Mouse (Mus musculus) duodenum, adult 2 months (tissue): ENCODE measurements around the gene 2610507B11Rik. TPM values are rescaled to one million over a fixed set of nuclear protein-coding genes. Genes with fewer than 3 reads are reported as not detected.

Source experiments
- polyA plus RNA-seq: library from polyadenylated mRNA; depleted of rRNA; stranded (reverse); fragments of >200 nt; gene quantifications from 2 replicates; pipeline ENCODE4 v1.2.3, GENCODE M21; 2012; ENCODE audit warnings: low replicate concordance; rRNA removed

2610507B11Rik gene
- polyA plus RNA-seq: 62.4 and 65.4 TPM in 2 replicates

GRCm38 (mm10) chr11:78261380-78262352 lies at the start of gene 2610507B11Rik:
Gene 2610507B11Rik (plus strand): TSS chr11:78261752.

GRCm38 (mm10) chr11:78245627-78246317 lies 15.8 kb upstream of the 2610507B11Rik start, which contains the start of the genes Sdf2 and Supt6:
Gene Sdf2 (plus strand): TSS chr11:78245746.
Gene Supt6 (minus strand): TSS chr11:78245987.

GRCm38 (mm10) chr11:78290654-78291053 lies 29.1 kb downstream of the 2610507B11Rik start, which contains the start of gene BC030499:
Gene BC030499 (plus strand): TSS chr11:78290841.

GRCm38 (mm10) chr11:78301357-78302084 lies 40.0 kb downstream of the 2610507B11Rik start, which contains the start of gene Spag5:
Gene Spag5 (plus strand): TSS chr11:78301529.

GRCm38 (mm10) chr11:78322860-78323259 lies 61.3 kb downstream of the 2610507B11Rik start, which contains the start of gene Aldoc:
Gene Aldoc (plus strand): TSS chr11:78322968.

GRCm38 (mm10) chr11:78327634-78328511 lies 66.3 kb downstream of the 2610507B11Rik start, which contains the start of gene Pigs:
Gene Pigs (plus strand): TSS chr11:78328415.

Other genes with a start within 250 kb of the 2610507B11Rik start
- gene Dhrs13, start 229.5 kb upstream of the 2610507B11Rik start, polyA plus RNA-seq: 3.5 and 5.1 TPM in 2 replicates
- 18.4 and 20.2 TPM in 2 replicates for gene Flot2, start 223.8 kb upstream of the 2610507B11Rik start, polyA plus RNA-seq
- 18.0 and 20.9 TPM in 2 replicates for gene Eral1, start 181.4 kb upstream of the 2610507B11Rik start, polyA plus RNA-seq
- gene Fam222b, start 167.1 kb upstream of the 2610507B11Rik start, polyA plus RNA-seq: 16.0 and 18.4 TPM in 2 replicates
- gene Traf4, start 96.2 kb upstream of the 2610507B11Rik start, polyA plus RNA-seq: 110 and 140 TPM in 2 replicates
- gene Nek8, start 85.1 kb upstream of the 2610507B11Rik start, polyA plus RNA-seq: 4.4 and 8.1 TPM in 2 replicates
- 13.9 and 16.6 TPM in 2 replicates for gene Tlcd1, start 85.0 kb upstream of the 2610507B11Rik start, polyA plus RNA-seq
- gene Rpl23a, start 78.2 kb upstream of the 2610507B11Rik start, polyA plus RNA-seq: 21.1 and 31.3 TPM in 2 replicates
- gene Rab34, start 73.3 kb upstream of the 2610507B11Rik start, polyA plus RNA-seq: 16.4 and 23.3 TPM in 2 replicates
- 0.08 TPM in 1 of 2 replicates, not detected in the other for gene Proca1, start 68.4 kb upstream of the 2610507B11Rik start, polyA plus RNA-seq
- 59.0 and 80.1 TPM in 2 replicates for gene Sdf2, start 16.0 kb upstream of the 2610507B11Rik start, polyA plus RNA-seq
- gene Supt6, start 15.8 kb upstream of the 2610507B11Rik start, polyA plus RNA-seq: 26.9 and 28.7 TPM in 2 replicates
- gene BC030499, start 29.1 kb downstream of the 2610507B11Rik start, polyA plus RNA-seq: 0.12 and 0.16 TPM in 2 replicates
- gene Spag5, start 39.8 kb downstream of the 2610507B11Rik start, polyA plus RNA-seq: 7.9 and 16.4 TPM in 2 replicates
- gene Aldoc, start 61.2 kb downstream of the 2610507B11Rik start, polyA plus RNA-seq: 13.5 and 30.0 TPM in 2 replicates
- gene Pigs, start 66.7 kb downstream of the 2610507B11Rik start, polyA plus RNA-seq: 90.6 and 95.6 TPM in 2 replicates
- gene Unc119, start 81.7 kb downstream of the 2610507B11Rik start, polyA plus RNA-seq: 15.2 and 20.6 TPM in 2 replicates
- gene Foxn1, start 124.8 kb downstream of the 2610507B11Rik start, polyA plus RNA-seq: not detected in 2 replicates
- 12.7 and 401 TPM in 2 replicates for gene Slc13a2, start 160.5 kb downstream of the 2610507B11Rik start, polyA plus RNA-seq
- 455 and 700 TPM in 2 replicates for gene Slc46a1, start 203.9 kb downstream of the 2610507B11Rik start, polyA plus RNA-seq
- 0.36 and 0.68 TPM in 2 replicates for gene Sarm1, start 236.0 kb downstream of the 2610507B11Rik start, polyA plus RNA-seq
- gene Vtn, start 237.3 kb downstream of the 2610507B11Rik start, polyA plus RNA-seq: 1.8 and 2.6 TPM in 2 replicates
- not detected in 2 replicates for gene Sebox, start 241.7 kb downstream of the 2610507B11Rik start, polyA plus RNA-seq